Comparison of ENCODE assay signal across 9 mouse cellular contexts in genomic region chr1:163313921-163314725, GRCm38 (mm10). TPM values are rescaled to one million over a fixed set of nuclear protein-coding genes. Genes with fewer than 3 reads are reported as not detected.
DNase-seq lines count a peak whose midpoint lies in the region; ATAC-seq lines count a peak whose summit lies in the region.
"Had no signal": no experiment of that assay in that cellular context is flagged by ENCODE, and none has a peak within 500 bp of the region (broad histone marks: within the 10 kb centered on the region; RNA-seq: fewer than 3 reads in every experiment).

No protein-coding gene starts in this region.

- H3K9ac ChIP-seq in forebrain, embryonic 16.5 days (replicated peaks; ENCODE audit: low read depth, low read length): peak overlapping the region; percentile 45
- no peak overlapping the region; the same call in 1 of the 2 replicates for H3K9ac ChIP-seq in midbrain, embryonic 15.5 days

- WGBS in forebrain, embryonic 16.5 days: under 1% methylated on average over 21 of the region's 21 CpGs
- under 1% methylated on average over 21 of the region's 21 CpGs for WGBS in midbrain, embryonic 15.5 days

- peak overlapping the region; percentile 52 for H3K4me3 ChIP-seq in forebrain, embryonic 16.5 days (replicated peaks; ENCODE audit: low read length)
- peak overlapping the region; percentile 40 for H3K4me3 ChIP-seq in midbrain, embryonic 15.5 days
- H3K4me3 ChIP-seq: erythroblast, embryonic 14.5 days had no signal

- H3K4me2 ChIP-seq in forebrain, embryonic 16.5 days (ENCODE audit: low read length): peak overlapping the region; percentile 96
- H3K4me2 ChIP-seq in midbrain, embryonic 15.5 days: peak overlapping the region; percentile 88

- H3K9me3 ChIP-seq in forebrain, embryonic 16.5 days (ENCODE audit: control insufficient read depth, low read length): no peaks in the 10 kb centered on the region
- H3K9me3 ChIP-seq in midbrain, embryonic 15.5 days: no peaks in the 10 kb centered on the region

- ATAC-seq in forebrain, embryonic 16.5 days: peak; percentile 19
- ATAC-seq in midbrain, embryonic 15.5 days (replicated peaks): peak; percentile 56
- no peak for ATAC-seq in erythroid progenitor cell, adult 5-6 weeks (replicated peaks; ENCODE audit: low FRiP score, poor library complexity, severe bottlenecking)

- H3K4me1 ChIP-seq in forebrain, embryonic 16.5 days (replicated peaks; ENCODE audit: control insufficient read depth, insufficient read depth, low read length): peaks cover 41% of the 10 kb centered on the region
- peaks cover 38% of the 10 kb centered on the region for H3K4me1 ChIP-seq in midbrain, embryonic 15.5 days

- H3K27me3 ChIP-seq in forebrain, embryonic 16.5 days (replicated peaks; ENCODE audit: control insufficient read depth, insufficient read depth, low read length): peaks cover 22% of the 10 kb centered on the region
- peaks cover 55% of the 10 kb centered on the region for H3K27me3 ChIP-seq in midbrain, embryonic 15.5 days (replicated peaks)

- no peaks in the 10 kb centered on the region for H3K36me3 ChIP-seq in forebrain, embryonic 16.5 days (ENCODE audit: control insufficient read depth, insufficient read depth)
- H3K36me3 ChIP-seq in midbrain, embryonic 15.5 days (replicated peaks): no peaks in the 10 kb centered on the region

- intact Hi-C loops in heart, postnatal 25 days (cut with DNase I): loop anchor here (5.0 kb wide), 1 partner anchor 88 kb away; the partner anchor contains the start of gene Gorab
- intact Hi-C loops in left cerebral cortex, postnatal 25 days (cut with DNase I): loop anchor here (5.0 kb wide), 1 partner anchor 57 kb away; no protein-coding TSS in a partner anchor

- DNase-seq in heart, adult 11 months: peak; percentile 87
- DNase-seq in heart, postnatal 25 days (ENCODE audit: low spot score): no peak
- peak; percentile 15 for DNase-seq in kidney, adult 9 months
- DNase-seq in urinary bladder, postnatal 10 days (ENCODE audit: low spot score): no peak
- DNase-seq in left cerebral cortex, postnatal 25 days (ENCODE audit: low spot score in 2 of 2): no peak

- H3K27ac ChIP-seq in forebrain, embryonic 16.5 days (ENCODE audit: low read length): no peak overlapping the region
- no peak overlapping the region for H3K27ac ChIP-seq in midbrain, embryonic 15.5 days

RNA-seq across cellular contexts. Expression of gene Prrx1, which starts 0.6 kb away (rescaled TPM):
- 10 to 100 TPM; 32.7 to 35.6 TPM for total RNA-seq in heart, postnatal 25 days (2021)
- 3.4 and 6.3 TPM in 2 replicates for polyA plus RNA-seq in forebrain, embryonic 16.5 days (2015; fragmentation: Nextera tagmentation; extraction: Ambion mirVana)
- polyA plus RNA-seq in midbrain, embryonic 15.5 days (2015; fragmentation: Nextera tagmentation; extraction: Ambion mirVana): 3.6 and 4.2 TPM in 2 replicates
- total RNA-seq in erythroid progenitor cell, adult 5-6 weeks (2015; ENCODE audit: low replicate concordance): 0.42 TPM in 1 of 2 replicates, not detected in the other
- total RNA-seq in erythroid progenitor cell, adult 5-6 weeks (2017; ENCODE audit: low replicate concordance): 0.51 TPM in 1 of 2 replicates, not detected in the other
- 1 to 10 TPM; 5.5 TPM for total RNA-seq in left cerebral cortex, postnatal 25 days (2021)
- polyA plus RNA-seq: erythroblast, embryonic 14.5 days had no signal

Comparison
In these comparisons a context has a peak if more than half of its experiments do, and no peak if none do; other contexts are left out.
1. DNase-seq: peak in heart, adult 11 months (single experiment) and kidney, adult 9 months (single experiment); none in heart, postnatal 25 days (single experiment), urinary bladder, postnatal 10 days (single experiment) and left cerebral cortex, postnatal 25 days (0 of 2).
2. RNA of gene Prrx1, which starts 0.6 kb away (total RNA-seq): 32.7 to 35.6 TPM in heart, postnatal 25 days; 5.5 TPM in left cerebral cortex, postnatal 25 days and 0.42 to 0.51 TPM in erythroid progenitor cell, adult 5-6 weeks; every median in the first group is over 4 times any median in the second.